Mouse (Mus musculus) neural tube, embryonic 11.5 days (tissue): Measurements from ENCODE around the gene Ttc28. TPM values are rescaled to one million over a fixed set of nuclear protein-coding genes. Genes with fewer than 3 reads are reported as not detected.

Experiments
- ATAC-seq: fragments of 200-750 bp; cut with Nextera tagmentation; 2 replicates; pipeline ENCODE4 v1.8.0; 2017; ENCODE audit warnings: moderate number of reproducible peaks, mild to moderate bottlenecking, moderate TSS enrichment, moderate library complexity; ENCODE audit not compliant: insufficient read depth, low FRiP score, low TSS enrichment
- DNase-seq: peaks from one replicate; pipeline ENCODE4 v3.0.0-alpha.2; 2015; ENCODE audit warnings: low spot score
- H3K27ac ChIP-seq: fragments of 300-500 bp; sonication (generic); 2 replicates; pipeline ENCODE4 v1.5.1; 2014; ENCODE audit warnings: low read depth, mild to moderate bottlenecking, low read length
- H3K27me3 ChIP-seq: fragments of 300-500 bp; sonication (generic); 2 replicates; pipeline ENCODE4 v1.6.1; 2014; ENCODE audit warnings: mild to moderate bottlenecking, low read length, mixed read lengths; ENCODE audit not compliant: control insufficient read depth, insufficient read depth
- H3K36me3 ChIP-seq: fragments of 300-500 bp; sonication (generic); 2 replicates; pipeline ENCODE4 v1.6.1; 2014; ENCODE audit warnings: mild to moderate bottlenecking, low read length, moderate library complexity, mixed read lengths; ENCODE audit not compliant: control insufficient read depth, insufficient read depth
- H3K4me1 ChIP-seq: fragments of 300-500 bp; sonication (generic); 2 replicates; pipeline ENCODE4 v1.6.1; 2014; ENCODE audit warnings: low read length, mixed read lengths; ENCODE audit not compliant: control insufficient read depth, insufficient read depth
- H3K4me2 ChIP-seq: fragments of 300-500 bp; sonication (generic); 2 replicates; pipeline ENCODE4 v1.6.1; 2014; ENCODE audit warnings: low read depth, mild to moderate bottlenecking, moderate library complexity
- H3K4me3 ChIP-seq: fragments of 300-500 bp; sonication (generic); 2 replicates; pipeline ENCODE4 v1.5.1; 2014; ENCODE audit warnings: low read depth, low read length
- H3K9ac ChIP-seq: fragments of 300-500 bp; sonication (generic); 2 replicates; pipeline ENCODE4 v1.6.1; 2014; ENCODE audit warnings: mild to moderate bottlenecking, low read length
- H3K9me3 ChIP-seq: fragments of 300-500 bp; sonication (generic); 2 replicates; pipeline ENCODE4 v1.6.1; 2016; ENCODE audit warnings: low read length; ENCODE audit not compliant: control insufficient read depth
- WGBS: fragments of 180-500 bp; shearing (Covaris S2); extraction: QIAGEN DNeasy Blood & Tissue Kit; methylation state at CpG from one replicate; pipeline ENCODE4 v1.1.7; 2014; 5-methylcytosine and 5-hydroxymethylcytosine counted together
- polyA plus RNA-seq: library from polyadenylated mRNA; unstranded; fragments of >200 nt; fragmentation: Nextera tagmentation; extraction: Ambion mirVana; gene quantifications from 2 replicates; pipeline ENCODE4 v1.2.1, GENCODE M21; 2014

Gene Ttc28
- polyA plus RNA-seq, 1 experiment from 2014 or later, result 16.1 TPM

DNA sequence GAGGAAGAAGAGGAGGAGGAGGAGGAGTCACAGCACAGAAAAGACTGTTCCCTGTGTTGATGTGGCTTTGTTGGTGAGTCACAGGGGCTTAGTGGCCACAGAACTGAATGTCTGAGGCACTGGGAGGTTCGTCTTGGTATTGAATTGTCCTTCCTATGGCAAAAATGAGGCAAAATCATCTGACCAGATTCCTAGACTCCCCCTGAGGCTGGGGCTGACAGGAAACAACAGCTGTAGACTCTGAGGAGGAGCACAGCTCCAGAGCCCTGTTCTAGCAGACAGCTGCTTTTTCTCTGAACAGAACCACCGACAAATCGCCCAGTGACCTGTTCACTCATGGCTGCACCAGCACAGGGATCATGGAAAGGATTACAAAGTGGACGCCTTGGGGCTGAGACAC lies 326.2 kb downstream of the Ttc28 start:
- Histone ChIP-seq H3K27ac (peak overlapping the region; percentile 27; the same call in 1 of the 2 replicates), H3K27me3 (no peaks in the 10 kb centered on the region), H3K9me3 (no peaks in the 10 kb centered on the region), H3K36me3 (no peaks in the 10 kb centered on the region), H3K4me1 (peaks cover 40% of the 10 kb centered on the region), H3K4me2 (no peak overlapping the region), H3K4me3 (no peak overlapping the region), H3K9ac (no peak overlapping the region)
- DNase-seq (no peak), ATAC-seq (no peak)
- WGBS, result 41% methylated on average over 4 of the region's 4 CpGs

- Histone ChIP-seq H3K9ac (no peak overlapping the region), H3K36me3 (no peaks in the 10 kb centered on the region), H3K9me3 (no peaks in the 10 kb centered on the region), H3K4me2 (no peak overlapping the region), H3K27me3 (no peaks in the 10 kb centered on the region), H3K27ac (peak overlapping the region; percentile 60; the same call in 1 of the 2 replicates), H3K4me1 (peaks cover 31% of the 10 kb centered on the region), H3K4me3 (no peak overlapping the region)
- peak; percentile 60 for DNase-seq
- ATAC-seq, result no peak; the same call in 1 of the 2 replicates
- 57% methylated on average over 8 of the region's 8 CpGs for WGBS
These were observed 328.5 kb downstream of the Ttc28 start for GRCm38 (mm10) chr5:111207924-111208659.

GRCm38 (mm10) chr5:111208660-111208969 lies 329.0 kb downstream of the Ttc28 start:
- no peak for ATAC-seq
- Histone ChIP-seq H3K4me2 (no peak overlapping the region), H3K4me1 (peaks cover 26% of the 10 kb centered on the region), H3K27ac (no peak overlapping the region), H3K27me3 (no peaks in the 10 kb centered on the region), H3K4me3 (no peak overlapping the region), H3K9ac (no peak overlapping the region), H3K9me3 (no peaks in the 10 kb centered on the region), H3K36me3 (no peaks in the 10 kb centered on the region)
- WGBS, result 44% methylated on average over 5 of the region's 5 CpGs
- peak; percentile 74 for DNase-seq

- Histone ChIP-seq H3K9ac (no peak overlapping the region), H3K4me3 (no peak overlapping the region), H3K4me2 (no peak overlapping the region), H3K9me3 (no peaks in the 10 kb centered on the region), H3K4me1 (peaks cover 23% of the 10 kb centered on the region), H3K27me3 (no peaks in the 10 kb centered on the region), H3K36me3 (no peaks in the 10 kb centered on the region), H3K27ac (no peak overlapping the region)
- no peak for ATAC-seq
- WGBS, result 74% methylated on average over 8 of the region's 8 CpGs
- no peak for DNase-seq
These were observed 334.4 kb downstream of the Ttc28 start for GRCm38 (mm10) chr5:111213935-111214450.

- no peak overlapping the region for H3K27ac ChIP-seq
- no peak overlapping the region for H3K9ac ChIP-seq
- WGBS, result 60% methylated on average over 13 of the region's 13 CpGs
- DNase-seq (no peak), ATAC-seq (no peak)
- H3K27me3 ChIP-seq, result 0 out of 2 replicates have a peak, but pooled peaks cover 2% of the 10 kb centered on the region
- H3K36me3 ChIP-seq, result no peaks in the 10 kb centered on the region
- peaks cover 29% of the 10 kb centered on the region for H3K4me1 ChIP-seq
- no peak overlapping the region for H3K4me2 ChIP-seq
- no peak overlapping the region for H3K4me3 ChIP-seq
- no peaks in the 10 kb centered on the region for H3K9me3 ChIP-seq
These were observed 335.3 kb downstream of the Ttc28 start for GRCm38 (mm10) chr5:111214890-111215289.

DNA sequence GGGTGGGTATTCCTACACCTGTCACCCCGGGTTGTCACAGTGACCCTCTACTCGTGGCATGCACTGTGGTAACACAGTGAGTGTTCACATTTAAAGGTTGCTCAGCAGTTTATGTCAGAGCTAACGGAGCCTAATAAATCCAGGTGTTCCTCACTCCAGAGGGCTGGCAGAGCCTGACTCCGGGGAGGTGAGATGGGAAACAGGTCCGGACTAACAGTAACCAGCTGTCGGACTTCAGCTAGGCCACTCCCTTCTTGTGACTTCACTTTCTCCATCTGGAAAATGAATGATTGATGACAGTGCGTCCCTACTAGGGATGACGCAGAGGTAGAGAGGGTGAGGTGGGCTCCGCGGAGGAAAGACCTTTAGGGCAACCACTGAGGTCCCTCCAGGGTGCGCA lies 336.1 kb downstream of the Ttc28 start:
- H3K36me3 ChIP-seq, result no peaks in the 10 kb centered on the region
- no peak overlapping the region for H3K27ac ChIP-seq
- DNase-seq (no peak), ATAC-seq (no peak)
- 67% methylated on average over 11 of the region's 11 CpGs for WGBS
- H3K4me1 ChIP-seq, result peaks cover 37% of the 10 kb centered on the region
- H3K27me3 ChIP-seq, result 0 out of 2 replicates have a peak, but pooled peaks cover 2% of the 10 kb centered on the region
- H3K9ac ChIP-seq, result no peak overlapping the region
- no peaks in the 10 kb centered on the region for H3K9me3 ChIP-seq
- H3K4me3 ChIP-seq, result no peak overlapping the region
- no peak overlapping the region for H3K4me2 ChIP-seq

GRCm38 (mm10) chr5:111216166-111216565 lies 336.6 kb downstream of the Ttc28 start:
- Histone ChIP-seq H3K27me3 (0 out of 2 replicates have a peak, but pooled peaks cover 2% of the 10 kb centered on the region), H3K36me3 (no peaks in the 10 kb centered on the region), H3K4me2 (no peak overlapping the region), H3K9me3 (no peaks in the 10 kb centered on the region), H3K4me1 (peaks cover 41% of the 10 kb centered on the region), H3K27ac (no peak overlapping the region), H3K9ac (no peak overlapping the region), H3K4me3 (no peak overlapping the region)
- no peak for ATAC-seq
- no peak for DNase-seq
- 90% methylated on average over 9 of the region's 9 CpGs for WGBS

- Histone ChIP-seq H3K4me2 (no peak overlapping the region), H3K9ac (no peak overlapping the region), H3K9me3 (no peaks in the 10 kb centered on the region), H3K36me3 (no peaks in the 10 kb centered on the region), H3K4me1 (peaks cover 48% of the 10 kb centered on the region), H3K4me3 (no peak overlapping the region), H3K27me3 (0 out of 2 replicates have a peak, but pooled peaks cover 2% of the 10 kb centered on the region), H3K27ac (no peak overlapping the region)
- 65% methylated on average over 18 of the region's 18 CpGs for WGBS
- no peak for ATAC-seq
- no peak for DNase-seq
These were observed 338.0 kb downstream of the Ttc28 start for GRCm38 (mm10) chr5:111217447-111218110.
